24 mouse cellular contexts compared by ENCODE assay signal in genomic region chr11:94681640-94682039, GRCm38 (mm10). TPM values are rescaled to one million over a fixed set of nuclear protein-coding genes. Genes with fewer than 3 reads are reported as not detected.
DNase-seq lines count a peak whose midpoint lies in the region; ATAC-seq and TF ChIP-seq lines count a peak whose summit lies in the region.
"Had no signal": no experiment of that assay in that cellular context is flagged by ENCODE, and none has a peak within 500 bp of the region (broad histone marks: within the 10 kb centered on the region; RNA-seq: fewer than 3 reads in every experiment).

No protein-coding gene starts in this region.

- H3K9ac ChIP-seq in heart, adult 2 months (ENCODE audit: low read depth, low read length) = no peak overlapping the region
- H3K9ac ChIP-seq in heart, embryonic 11.5 days (ENCODE audit: low read depth, low read length) = no peak overlapping the region
- H3K9ac ChIP-seq in CH12.LX (ENCODE audit: insufficient read depth, low read depth) (no peak overlapping the region), MEL (ENCODE audit: control insufficient read depth, low read depth, low read length, poor library complexity, severe bottlenecking) (no peak overlapping the region)
- H3K9ac ChIP-seq: embryonic facial prominence, embryonic 12.5 days; forebrain, embryonic 12.5 days; heart, embryonic 15.5 days; hindbrain, embryonic 13.5 days had no signal

- no peak for TF ChIP-seq POLR2A in heart, adult 2 months (IDR thresholded peaks at IDR 0.05; ENCODE audit: insufficient read depth, low read depth, low read length)
- TF ChIP-seq POLR2A in CH12.LX (IDR thresholded peaks at IDR 0.05; ENCODE audit: low read depth, low read length) (no peak), MEL (IDR thresholded peaks at IDR 0.05; ENCODE audit: control insufficient read depth in 1 of 2, insufficient read depth in 1 of 2, low read depth in 1 of 2, low read length in 2 of 2, poor library complexity in 1 of 2) (no peak)

- H3K27me3 ChIP-seq in heart, adult 2 months (ENCODE audit: control insufficient read depth, insufficient read depth, low read length) = no peaks in the 10 kb centered on the region
- no peaks in the 10 kb centered on the region for H3K27me3 ChIP-seq in heart, embryonic 11.5 days (ENCODE audit: control insufficient read depth, insufficient read depth, low read length)
- H3K27me3 ChIP-seq in CH12.LX (replicated peaks) = no peaks in the 10 kb centered on the region
- H3K27me3 ChIP-seq in MEL (ENCODE audit: control insufficient read depth in 1 of 2, insufficient read depth in 2 of 2, low read length in 2 of 2) = peaks cover 6 to 12% of the 10 kb centered on the region in 2 experiments
- H3K27me3 ChIP-seq: embryonic facial prominence, embryonic 12.5 days; forebrain, embryonic 12.5 days; heart, embryonic 15.5 days; hindbrain, embryonic 13.5 days had no signal

- dilution Hi-C loops in CH12.LX (cut with MboI; ENCODE audit: extremely low pct_ligation_motif_present, extremely low pct_unique_long_range_greater_than_20kb, low sequenced_read_pairs) = no loop called here

- no peaks in the 10 kb centered on the region for H3K9me3 ChIP-seq in heart, embryonic 11.5 days (replicated peaks; ENCODE audit: control insufficient read depth, low read length)
- H3K9me3 ChIP-seq in CH12.LX (replicated peaks; ENCODE audit: low read length) (peaks cover 2% of the 10 kb centered on the region), MEL (replicated peaks; ENCODE audit: insufficient read depth, low read length) (no peaks in the 10 kb centered on the region)
- H3K9me3 ChIP-seq: embryonic facial prominence, embryonic 12.5 days; forebrain, embryonic 12.5 days; heart, embryonic 10.5 days; heart, embryonic 15.5 days; hindbrain, embryonic 13.5 days had no signal

- peak overlapping the region; percentile 51 for H3K27ac ChIP-seq in heart, adult 2 months
- no peak overlapping the region for H3K27ac ChIP-seq in heart, embryonic 11.5 days (ENCODE audit: low read depth, low read length)
- H3K27ac ChIP-seq in CH12.LX (ENCODE audit: insufficient read depth, low read depth) = no peak overlapping the region
- no peak overlapping the region for H3K27ac ChIP-seq in MEL (ENCODE audit: control insufficient read depth, low read depth, low read length)
- H3K27ac ChIP-seq in macrophage = peak overlapping the region; percentile 76
- H3K27ac ChIP-seq: embryonic facial prominence, embryonic 12.5 days; forebrain, embryonic 12.5 days; heart, embryonic 10.5 days; hindbrain, embryonic 13.5 days; hindbrain, postnatal 0 days had no signal

- TF ChIP-seq RAD21 in CH12.LX (IDR thresholded peaks at IDR 0.05; ENCODE audit: low read depth, low read length) (no peak), MEL (IDR thresholded peaks at IDR 0.05; ENCODE audit: low read depth, low read length) (no peak)

- no peak for ATAC-seq in heart, embryonic 11.5 days (replicated peaks; ENCODE audit: insufficient number of reproducible peaks, low FRiP score, low TSS enrichment)
- ATAC-seq in activated CD4-positive, CD25-positive, alpha-beta regulatory T cell, adult 4 months = no peak
- ATAC-seq: forebrain, embryonic 16.5 days; hindbrain, postnatal 0 days had no signal

- 63% methylated on average over 4 of the region's 4 CpGs for WGBS in heart, adult 2 months
- WGBS in heart, embryonic 11.5 days (ENCODE audit: insufficient replicate concordance) = 66% methylated on average over 4 of the region's 4 CpGs
- WGBS in macrophage (ENCODE audit: missing documents) = 85% methylated on average over 4 of the region's 4 CpGs

- no peak overlapping the region for H3K4me2 ChIP-seq in heart, embryonic 11.5 days
- no peak overlapping the region for H3K4me2 ChIP-seq in CH12.LX (ENCODE audit: insufficient read depth, low read depth, poor library complexity, severe bottlenecking)
- H3K4me2 ChIP-seq: embryonic facial prominence, embryonic 12.5 days; forebrain, embryonic 12.5 days; heart, embryonic 15.5 days; hindbrain, embryonic 13.5 days had no signal

- DNase-seq in heart, adult 2 months = no peak
- DNase-seq in CH12.LX (ENCODE audit: extremely low read depth) (no peak), MEL (ENCODE audit: low read depth, low spot score) (no peak)
- no peak for DNase-seq in adrenal gland, postnatal 25 days
- DNase-seq: adrenal gland, postnatal 10 days; cerebellum, adult 2 months; embryo, embryonic 11 days; gastrocnemius, postnatal 14 days; heart, postnatal 14 days; kidney, adult 11 months had no signal

- TF ChIP-seq CTCF in heart, adult 2 months (IDR thresholded peaks at IDR 0.05) = no peak
- TF ChIP-seq CTCF in CH12.LX (conservative IDR thresholded peaks at IDR 0.05 in 1 of 2, IDR thresholded peaks at IDR 0.05 in 1 of 2; ENCODE audit: low read depth in 2 of 2, low read length in 2 of 2) (no peak), MEL (IDR thresholded peaks at IDR 0.05 in 2 of 3, conservative IDR thresholded peaks at IDR 0.05 in 1 of 3; ENCODE audit: control insufficient read depth in 1 of 3, insufficient read depth in 1 of 3, low read depth in 2 of 3, low read length in 3 of 3, poor library complexity in 1 of 3, severe bottlenecking in 1 of 3) (no peak)

- in situ Hi-C loops in CH12.LX (cut with MboI; ENCODE audit: low pct_ligation_motif_present, low pct_unique_long_range_greater_than_20kb, low sequenced_read_pairs) = no loop called here

- no peaks in the 10 kb centered on the region for H3K36me3 ChIP-seq in heart, adult 2 months (ENCODE audit: control insufficient read depth, insufficient read depth, low read length)
- H3K36me3 ChIP-seq in heart, embryonic 11.5 days (ENCODE audit: control insufficient read depth, insufficient read depth, low read length) = no peaks in the 10 kb centered on the region
- no peaks in the 10 kb centered on the region for H3K36me3 ChIP-seq in CH12.LX (replicated peaks in 1 of 2; ENCODE audit: control insufficient read depth in 1 of 2, insufficient read depth in 1 of 2, low read length in 1 of 2)
- no peaks in the 10 kb centered on the region; a peak in 1 of 4 replicates for H3K36me3 ChIP-seq in MEL (ENCODE audit: control insufficient read depth in 1 of 2, insufficient read depth in 2 of 2, low read length in 2 of 2)
- H3K36me3 ChIP-seq in macrophage (ENCODE audit: inconsistent target) = no peaks in the 10 kb centered on the region
- H3K36me3 ChIP-seq: embryonic facial prominence, embryonic 12.5 days; forebrain, embryonic 12.5 days; heart, embryonic 10.5 days; heart, embryonic 15.5 days; hindbrain, embryonic 13.5 days had no signal

- peaks cover 4% of the 10 kb centered on the region for H3K4me1 ChIP-seq in heart, adult 2 months (ENCODE audit: control insufficient read depth, insufficient read depth, low read length)
- H3K4me1 ChIP-seq in heart, embryonic 11.5 days (ENCODE audit: control insufficient read depth, insufficient read depth, low read length) = peaks cover 4% of the 10 kb centered on the region
- peaks cover 4 to 21% of the 10 kb centered on the region in 2 experiments for H3K4me1 ChIP-seq in CH12.LX (ENCODE audit: control insufficient read depth in 1 of 2, insufficient read depth in 2 of 2)
- no peaks in the 10 kb centered on the region; a peak in 2 of 4 replicates for H3K4me1 ChIP-seq in MEL (ENCODE audit: control insufficient read depth in 1 of 2, insufficient read depth in 2 of 2, low read length in 2 of 2)

- intact Hi-C loops in heart, adult 2 months (cut with DNase I) = no loop called here

- peaks cover 3% of the 10 kb centered on the region; the same call in 1 of the 2 replicates for H3K79me2 ChIP-seq in heart, adult 2 months (replicated peaks; ENCODE audit: control insufficient read depth, insufficient read depth, low read length)
- no peaks in the 10 kb centered on the region for H3K79me2 ChIP-seq in CH12.LX (replicated peaks; ENCODE audit: control insufficient read depth, extremely low read depth, insufficient read depth, poor library complexity, severe bottlenecking)
- H3K79me2 ChIP-seq in MEL (ENCODE audit: control insufficient read depth, insufficient read depth, low read length, poor library complexity) = peaks cover 3% of the 10 kb centered on the region; the same call in 1 of the 2 replicates
- peaks cover 9% of the 10 kb centered on the region for H3K79me2 ChIP-seq in macrophage (ENCODE audit: inconsistent target)

- TF ChIP-seq EP300 in heart, adult 2 months (IDR thresholded peaks at IDR 0.05; ENCODE audit: insufficient read depth, low read depth, low read length) = no peak
- TF ChIP-seq EP300 in CH12.LX (IDR thresholded peaks at IDR 0.05; ENCODE audit: low read length) = no peak
- TF ChIP-seq EP300 in MEL (IDR thresholded peaks at IDR 0.05; ENCODE audit: low read depth in 1 of 2, low read length in 2 of 2) = no peak

- H3K4me3 ChIP-seq in heart, adult 2 months = no peak overlapping the region
- H3K4me3 ChIP-seq in heart, embryonic 11.5 days (ENCODE audit: low read depth, low read length) = no peak overlapping the region
- H3K4me3 ChIP-seq in CH12.LX (replicated peaks in 1 of 3; ENCODE audit: low read depth in 2 of 3, low read length in 2 of 3, poor library complexity in 1 of 3) (no peak overlapping the region), MEL (ENCODE audit: control insufficient read depth in 1 of 2, insufficient read depth in 1 of 2, low read depth in 2 of 2, low read length in 2 of 2) (no peak overlapping the region), macrophage (ENCODE audit: inconsistent target) (no peak overlapping the region)
- H3K4me3 ChIP-seq: embryonic facial prominence, embryonic 12.5 days; forebrain, embryonic 12.5 days; heart, embryonic 10.5 days; heart, embryonic 15.5 days; hindbrain, embryonic 13.5 days had no signal

RNA-seq across cellular contexts. Expression of gene Xylt2, which starts 4.3 kb away (rescaled TPM):
- 1 to 10 TPM; 7.2 to 7.9 TPM for total RNA-seq in heart, adult 2 months (2021)
- polyA plus RNA-seq in heart, adult 2 months (2012; rRNA removed) = 11.6 and 12.1 TPM in 2 replicates
- polyA plus RNA-seq in heart, embryonic 11.5 days (2014; fragmentation: Nextera tagmentation; extraction: Ambion mirVana) = 9.0 and 11.9 TPM in 2 replicates
- 15.5 and 20.2 TPM in 2 replicates for total RNA-seq in CH12.LX (2012; rRNA removed)
- total RNA-seq in CH12.LX (2014; rRNA removed) = 10.1 and 11.2 TPM in 2 replicates
- polyA plus RNA-seq in CH12.LX (2012; ENCODE audit: insufficient read length, low read depth) = 15.2 and 16.3 TPM in 2 replicates
- total RNA-seq in MEL (2012; rRNA removed) = 8.4 and 10.1 TPM in 2 replicates
- polyA plus RNA-seq in MEL (2012; ENCODE audit: insufficient read depth in 1 of 2, insufficient read length in 2 of 2, low read depth in 1 of 2, low replicate concordance in 2 of 2, missing spikeins in 1 of 2) = 10 to 100 TPM in 1 of 2 experiments, not detected in 1; 12.4 TPM
- 100 to 1,000 TPM; 131 to 694 (median 376) TPM for total RNA-seq in macrophage (2018; cell fraction: chromatin; rRNA removed)
- 100 to 1,000 TPM in 16 of 26 experiments, 10 to 100 TPM in 10; 58.5 to 226 (median 116) TPM for total RNA-seq in macrophage (2018; cell fraction: cytosol; rRNA removed)
- 100 to 1,000 TPM; 141 to 673 (median 328) TPM for total RNA-seq in macrophage (2018; cell fraction: nucleus; rRNA removed)
- polyA plus RNA-seq in macrophage (2018) = 65.3 to 164 TPM (median 81.4 TPM) in 3 replicates
- 1 to 10 TPM; 5.6 to 6.0 TPM for polyA plus RNA-seq in activated CD4-positive, CD25-positive, alpha-beta regulatory T cell, adult 4 months (2017; shearing (Covaris generic))
- total RNA-seq in adrenal gland, postnatal 25 days (2021) = 16.0 and 22.1 TPM in 2 replicates

RNA-seq across cellular contexts. Expression of gene Gm11541, which starts 22.7 kb away (rescaled TPM):
- not detected for total RNA-seq in heart, adult 2 months (2021)
- not detected in 2 replicates for polyA plus RNA-seq in heart, adult 2 months (2012; rRNA removed)
- polyA plus RNA-seq in heart, embryonic 11.5 days (2014; fragmentation: Nextera tagmentation; extraction: Ambion mirVana) = not detected in 2 replicates
- total RNA-seq in CH12.LX (2012; rRNA removed) (not detected in 2 replicates), CH12.LX (2014; rRNA removed) (0.17 TPM in 1 of 2 replicates, not detected in the other), MEL (2012; rRNA removed) (not detected in 2 replicates)
- polyA plus RNA-seq in CH12.LX (2012; ENCODE audit: insufficient read length, low read depth) (not detected in 2 replicates), MEL (2012; ENCODE audit: insufficient read depth in 1 of 2, insufficient read length in 2 of 2, low read depth in 1 of 2, low replicate concordance in 2 of 2, missing spikeins in 1 of 2) (not detected), macrophage (2018) (0.30 TPM in 1 of 3 replicates, not detected in the others)
- total RNA-seq in macrophage (2018; cell fraction: chromatin; rRNA removed) = under 1 TPM in 10 of 26 experiments, not detected in 16; 0.33 to 0.86 (median 0.60) TPM
- under 1 TPM in 17 of 26 experiments, not detected in 9; 0.05 to 0.44 (median 0.27) TPM for total RNA-seq in macrophage (2018; cell fraction: cytosol; rRNA removed)
- under 1 TPM in 8 of 26 experiments, not detected in 18; 0.28 to 0.97 (median 0.44) TPM for total RNA-seq in macrophage (2018; cell fraction: nucleus; rRNA removed)
- polyA plus RNA-seq in activated CD4-positive, CD25-positive, alpha-beta regulatory T cell, adult 4 months (2017; shearing (Covaris generic)) = not detected
- not detected in 2 replicates for total RNA-seq in adrenal gland, postnatal 25 days (2021)
- total RNA-seq: adrenal gland, postnatal 10 days; common myeloid progenitor, adult 5-6 weeks; gastrocnemius, adult 18-20 months; gastrocnemius, postnatal 14 days; heart, postnatal 14 days; hematopoietic stem cell, adult 5-6 weeks had no signal
- polyA plus RNA-seq: cerebellum, adult 2 months; forebrain, embryonic 12.5 days; forebrain, embryonic 16.5 days; gonadal fat pad, adult 2 months; heart, embryonic 10.5 days; heart, embryonic 15.5 days had no signal

RNA-seq across cellular contexts. Expression of gene Eme1, which starts 27.9 kb away (rescaled TPM):
- total RNA-seq in heart, adult 2 months (2021) = not detected
- 0.12 and 0.14 TPM in 2 replicates for polyA plus RNA-seq in heart, adult 2 months (2012; rRNA removed)
- 17.5 and 17.9 TPM in 2 replicates for polyA plus RNA-seq in heart, embryonic 11.5 days (2014; fragmentation: Nextera tagmentation; extraction: Ambion mirVana)
- 36.8 and 46.9 TPM in 2 replicates for total RNA-seq in CH12.LX (2012; rRNA removed)
- total RNA-seq in CH12.LX (2014; rRNA removed) = 38.4 and 40.8 TPM in 2 replicates
- 45.9 and 55.2 TPM in 2 replicates for polyA plus RNA-seq in CH12.LX (2012; ENCODE audit: insufficient read length, low read depth)
- 43.8 and 54.9 TPM in 2 replicates for total RNA-seq in MEL (2012; rRNA removed)
- polyA plus RNA-seq in MEL (2012; ENCODE audit: insufficient read depth in 1 of 2, insufficient read length in 2 of 2, low read depth in 1 of 2, low replicate concordance in 2 of 2, missing spikeins in 1 of 2) = 10 to 100 TPM in 1 of 2 experiments, not detected in 1; 41.8 TPM
- 10 to 100 TPM in 17 of 26 experiments, 1 to 10 TPM in 9; 5.1 to 54.9 (median 14.7) TPM for total RNA-seq in macrophage (2018; cell fraction: chromatin; rRNA removed)
- total RNA-seq in macrophage (2018; cell fraction: cytosol; rRNA removed) = 1 to 10 TPM in 15 of 26 experiments, under 1 TPM in 11; 0.61 to 1.7 (median 1.1) TPM
- 10 to 100 TPM in 9 of 26 experiments, 1 to 10 TPM in 17; 2.5 to 19.2 (median 7.1) TPM for total RNA-seq in macrophage (2018; cell fraction: nucleus; rRNA removed)
- 0.60 to 4.3 TPM (median 1.5 TPM) in 3 replicates for polyA plus RNA-seq in macrophage (2018)
- polyA plus RNA-seq in activated CD4-positive, CD25-positive, alpha-beta regulatory T cell, adult 4 months (2017; shearing (Covaris generic)) = 1 to 10 TPM; 2.6 to 4.4 TPM
- total RNA-seq in adrenal gland, postnatal 25 days (2021) = 0.85 and 2.1 TPM in 2 replicates
- total RNA-seq: gastrocnemius, adult 18-20 months had no signal

RNA-seq across cellular contexts. Expression of gene Mrpl27, which starts 28.1 kb away (rescaled TPM):
- 10 to 100 TPM; 54.9 to 59.5 TPM for total RNA-seq in heart, adult 2 months (2021)
- 67.0 and 74.1 TPM in 2 replicates for polyA plus RNA-seq in heart, adult 2 months (2012; rRNA removed)
- polyA plus RNA-seq in heart, embryonic 11.5 days (2014; fragmentation: Nextera tagmentation; extraction: Ambion mirVana) = 128 and 136 TPM in 2 replicates
- total RNA-seq in CH12.LX (2012; rRNA removed) (104 and 114 TPM in 2 replicates), CH12.LX (2014; rRNA removed) (128 and 139 TPM in 2 replicates), MEL (2012; rRNA removed) (114 and 129 TPM in 2 replicates)
- polyA plus RNA-seq in CH12.LX (2012; ENCODE audit: insufficient read length, low read depth) (86.6 and 95.2 TPM in 2 replicates), MEL (2012; ENCODE audit: insufficient read depth in 1 of 2, insufficient read length in 2 of 2, low read depth in 1 of 2, low replicate concordance in 2 of 2, missing spikeins in 1 of 2) (100 to 1,000 TPM in 1 of 2 experiments, not detected in 1; 102 TPM), macrophage (2018) (67.1 to 97.3 TPM (median 81.8 TPM) in 3 replicates)
- 10 to 100 TPM in 12 of 26 experiments, 1 to 10 TPM in 14; 3.0 to 20.9 (median 9.1) TPM for total RNA-seq in macrophage (2018; cell fraction: chromatin; rRNA removed)
- 100 to 1,000 TPM in 17 of 26 experiments, 10 to 100 TPM in 9; 68.6 to 149 (median 112) TPM for total RNA-seq in macrophage (2018; cell fraction: cytosol; rRNA removed)
- total RNA-seq in macrophage (2018; cell fraction: nucleus; rRNA removed) = 10 to 100 TPM in 24 of 26 experiments, 1 to 10 TPM in 2; 7.6 to 47.6 (median 26.1) TPM
- polyA plus RNA-seq in activated CD4-positive, CD25-positive, alpha-beta regulatory T cell, adult 4 months (2017; shearing (Covaris generic)) = 10 to 100 TPM; 75.2 to 93.7 TPM
- 74.4 and 84.2 TPM in 2 replicates for total RNA-seq in adrenal gland, postnatal 25 days (2021)

RNA-seq across cellular contexts. Expression of gene Lrrc59, which starts 52.1 kb away (rescaled TPM):
- 10 to 100 TPM; 31.5 to 32.0 TPM for total RNA-seq in heart, adult 2 months (2021)
- 25.3 and 31.9 TPM in 2 replicates for polyA plus RNA-seq in heart, adult 2 months (2012; rRNA removed)
- polyA plus RNA-seq in heart, embryonic 11.5 days (2014; fragmentation: Nextera tagmentation; extraction: Ambion mirVana) = 137 and 170 TPM in 2 replicates
- 324 and 412 TPM in 2 replicates for total RNA-seq in CH12.LX (2012; rRNA removed)
- 325 and 338 TPM in 2 replicates for total RNA-seq in CH12.LX (2014; rRNA removed)
- polyA plus RNA-seq in CH12.LX (2012; ENCODE audit: insufficient read length, low read depth) = 452 and 493 TPM in 2 replicates
- 423 and 464 TPM in 2 replicates for total RNA-seq in MEL (2012; rRNA removed)
- polyA plus RNA-seq in MEL (2012; ENCODE audit: insufficient read depth in 1 of 2, insufficient read length in 2 of 2, low read depth in 1 of 2, low replicate concordance in 2 of 2, missing spikeins in 1 of 2) = 100 to 1,000 TPM; 486 to 633 TPM
- 10 to 100 TPM; 29.3 to 84.4 (median 47.7) TPM for total RNA-seq in macrophage (2018; cell fraction: chromatin; rRNA removed)
- 100 to 1,000 TPM in 25 of 26 experiments, 10 to 100 TPM in 1; 98.2 to 155 (median 109) TPM for total RNA-seq in macrophage (2018; cell fraction: cytosol; rRNA removed)
- 10 to 100 TPM; 39.3 to 93.5 (median 58.7) TPM for total RNA-seq in macrophage (2018; cell fraction: nucleus; rRNA removed)
- 83.8 to 180 TPM (median 108 TPM) in 3 replicates for polyA plus RNA-seq in macrophage (2018)
- polyA plus RNA-seq in activated CD4-positive, CD25-positive, alpha-beta regulatory T cell, adult 4 months (2017; shearing (Covaris generic)) = 10 to 100 TPM in 1 of 2 experiments, 1 to 10 TPM in 1; 9.9 to 12.9 TPM
- 90.9 and 112 TPM in 2 replicates for total RNA-seq in adrenal gland, postnatal 25 days (2021)

Comparison
In these comparisons a context has a peak if more than half of its experiments do, and no peak if none do; other contexts are left out.
1. H3K27ac ChIP-seq: peak in heart, adult 2 months (single experiment) and macrophage (single experiment); none in heart, embryonic 11.5 days (single experiment), CH12.LX (single experiment) and MEL (single experiment).